Mouse (Mus musculus) forebrain, embryonic 10.5 days (tissue): Measurements from ENCODE around the gene Gm42674. TPM values are rescaled to one million over a fixed set of nuclear protein-coding genes. Genes with fewer than 3 reads are reported as not detected.

Experiments
- DNase-seq: peaks from one replicate; pipeline ENCODE4 v3.0.0-alpha.2; 2017; ENCODE audit warnings: low spot score; ENCODE audit errors: extremely low spot score
- H3K27ac ChIP-seq: fragments of 300-500 bp; sonication (generic); 2 replicates; pipeline ENCODE4 v1.5.1; 2016; ENCODE audit warnings: mild to moderate bottlenecking
- H3K27me3 ChIP-seq: fragments of 300-500 bp; sonication (generic); 2 replicates; pipeline ENCODE4 v1.6.1; 2016; ENCODE audit warnings: mild to moderate bottlenecking; ENCODE audit not compliant: poor library complexity, severe bottlenecking
- H3K36me3 ChIP-seq: fragments of 300-500 bp; sonication (generic); replicated peaks from 2 replicates; pipeline ENCODE4 v1.6.1; 2016; ENCODE audit warnings: mild to moderate bottlenecking, moderate library complexity
- H3K4me1 ChIP-seq: fragments of 300-500 bp; sonication (generic); 2 replicates; pipeline ENCODE4 v1.6.1; 2016
- H3K4me3 ChIP-seq: fragments of 300-500 bp; sonication (generic); 2 replicates; pipeline ENCODE4 v1.5.1; 2016; ENCODE audit warnings: mild to moderate bottlenecking, moderate library complexity
- H3K9me3 ChIP-seq: fragments of 300-500 bp; sonication (generic); 2 replicates; pipeline ENCODE4 v1.6.1; 2016; ENCODE audit warnings: mild to moderate bottlenecking, moderate library complexity
- WGBS: fragments of 180-500 bp; shearing (Covaris S2); methylation state at CpG from one replicate; pipeline ENCODE4 v1.1.7; 2016; 5-methylcytosine and 5-hydroxymethylcytosine counted together
- polyA plus RNA-seq: library from polyadenylated mRNA; unstranded; fragments of >200 nt; fragmentation: Nextera tagmentation; extraction: Ambion mirVana; gene quantifications from 2 replicates; pipeline ENCODE4 v1.2.1, GENCODE M21; 2016

The Gm42674 gene
- not detected in 2 replicates for polyA plus RNA-seq

- Histone ChIP-seq H3K9me3 (no peaks in the 10 kb centered on the region), H3K4me1 (peaks cover 31% of the 10 kb centered on the region), H3K27me3 (no peaks in the 10 kb centered on the region), H3K36me3 (no peaks in the 10 kb centered on the region), H3K27ac (no peak within 1 kb of the TSS), H3K4me3 (no peak within 1 kb of the TSS)
- 85% methylated on average over 11 of the region's 11 CpGs for WGBS
- no peak for DNase-seq
Measured at GRCm38 (mm10) chr3:90601486-90602110, at the start of gene Gm42674. Gene Gm42674 (plus strand): TSS chr3:90601904.

- H3K4me1 ChIP-seq, result peaks cover 13% of the 10 kb centered on the region
- WGBS, result 74% methylated on average over 2 of the region's 2 CpGs
- H3K9me3 ChIP-seq, result no peaks in the 10 kb centered on the region
- DNase-seq, result no peak
- no peak overlapping the region for H3K4me3 ChIP-seq
- no peaks in the 10 kb centered on the region for H3K27me3 ChIP-seq
- H3K27ac ChIP-seq, result no peak overlapping the region
- no peaks in the 10 kb centered on the region for H3K36me3 ChIP-seq
Measured at GRCm38 (mm10) chr3:90552231-90552630, 49.5 kb upstream of the Gm42674 start.

- Histone ChIP-seq H3K36me3 (no peaks in the 10 kb centered on the region), H3K4me1 (peaks cover 4% of the 10 kb centered on the region; the same call in 1 of the 2 replicates), H3K27me3 (no peaks in the 10 kb centered on the region), H3K4me3 (no peak overlapping the region), H3K27ac (no peak overlapping the region), H3K9me3 (no peaks in the 10 kb centered on the region)
- 65% methylated on average over 5 of the region's 5 CpGs for WGBS
- no peak for DNase-seq
Measured at GRCm38 (mm10) chr3:90555954-90556353, 45.8 kb upstream of the Gm42674 start.

GRCm38 (mm10) chr3:90560008-90560628 lies 41.6 kb upstream of the Gm42674 start, which contains the start of gene S100a3:
Gene S100a3 (plus strand): TSS chr3:90560578.
- no peaks in the 10 kb centered on the region for H3K27me3 ChIP-seq
- 87% methylated on average over 6 of the region's 6 CpGs for WGBS
- no peak for DNase-seq

DNA sequence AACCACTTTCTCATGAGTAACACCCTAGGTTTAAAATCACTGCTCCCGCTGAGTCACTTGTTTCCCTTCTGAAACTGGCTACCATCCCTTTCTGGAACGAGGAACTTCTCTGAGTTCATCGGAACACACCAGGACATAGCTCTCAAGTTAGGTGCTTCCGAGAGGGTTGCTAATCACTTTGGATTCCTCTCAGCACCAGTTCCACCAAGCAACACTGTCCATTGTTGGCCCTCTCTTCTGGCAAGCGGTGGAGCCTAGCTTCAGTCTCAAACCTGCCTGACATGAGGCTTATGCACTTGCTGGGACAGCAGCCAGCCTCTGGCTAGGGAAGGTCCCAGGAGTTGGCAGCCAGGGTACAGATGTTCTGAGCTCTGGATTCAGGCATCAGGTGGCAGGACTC lies 27.0 kb upstream of the Gm42674 start:
- Histone ChIP-seq H3K4me3 (no peak overlapping the region), H3K27me3 (no peaks in the 10 kb centered on the region), H3K9me3 (no peaks in the 10 kb centered on the region), H3K4me1 (no peaks in the 10 kb centered on the region), H3K36me3 (no peaks in the 10 kb centered on the region), H3K27ac (no peak overlapping the region)
- 88% methylated on average over 5 of the region's 5 CpGs for WGBS
- DNase-seq, result no peak

More at GRCm38 (mm10) chr3:90560008-90560628, 41.6 kb upstream of the Gm42674 start, which contains the start of gene S100a3:
- H3K4me1 ChIP-seq, result peaks cover 4% of the 10 kb centered on the region; the same call in 1 of the 2 replicates
- H3K9me3 ChIP-seq, result no peaks in the 10 kb centered on the region
- H3K36me3 ChIP-seq, result no peaks in the 10 kb centered on the region
- H3K27ac ChIP-seq, result no peak within 1 kb of the TSS
- no peak within 1 kb of the TSS for H3K4me3 ChIP-seq

- H3K4me3 ChIP-seq, result no peak overlapping the region
- DNase-seq, result no peak
- H3K4me1 ChIP-seq, result no peaks in the 10 kb centered on the region
- 85% methylated on average over 3 of the region's 3 CpGs for WGBS
- H3K36me3 ChIP-seq, result no peaks in the 10 kb centered on the region
- H3K27ac ChIP-seq, result no peak overlapping the region
- H3K9me3 ChIP-seq, result no peaks in the 10 kb centered on the region
- H3K27me3 ChIP-seq, result no peaks in the 10 kb centered on the region
Measured at GRCm38 (mm10) chr3:90575320-90575719, 26.4 kb upstream of the Gm42674 start.

GRCm38 (mm10) chr3:90576351-90577001 lies 25.2 kb upstream of the Gm42674 start:
- H3K27ac ChIP-seq, result no peak overlapping the region
- no peak for DNase-seq
- no peaks in the 10 kb centered on the region for H3K9me3 ChIP-seq
- no peaks in the 10 kb centered on the region for H3K4me1 ChIP-seq
- no peaks in the 10 kb centered on the region for H3K36me3 ChIP-seq
- H3K27me3 ChIP-seq, result no peaks in the 10 kb centered on the region
- H3K4me3 ChIP-seq, result no peak overlapping the region
- 84% methylated on average over 10 of the region's 10 CpGs for WGBS

DNA sequence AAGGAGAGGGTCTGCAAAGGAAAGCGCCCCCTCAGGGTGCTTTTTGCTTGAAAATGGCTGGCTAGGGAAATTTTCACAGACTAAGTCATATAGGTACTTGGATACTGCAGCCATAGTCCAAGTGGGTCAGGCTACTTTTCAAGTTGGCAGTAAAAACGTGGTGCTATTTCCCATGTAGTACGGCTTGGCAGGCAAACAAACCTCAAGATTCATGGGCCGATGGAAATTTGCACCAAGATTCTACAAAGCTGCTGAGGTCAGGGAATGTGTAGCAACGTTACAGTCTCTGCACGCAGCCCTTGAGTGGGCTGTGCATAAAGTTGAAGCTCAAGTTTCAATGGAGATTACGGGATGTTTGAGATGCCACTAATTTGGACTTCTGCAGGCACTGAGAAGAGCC lies 22.3 kb upstream of the Gm42674 start:
- WGBS, result 84% methylated on average over 7 of the region's 7 CpGs
- Histone ChIP-seq H3K9me3 (no peaks in the 10 kb centered on the region), H3K27me3 (no peaks in the 10 kb centered on the region), H3K4me1 (peaks cover 4% of the 10 kb centered on the region), H3K36me3 (no peaks in the 10 kb centered on the region), H3K4me3 (no peak overlapping the region), H3K27ac (no peak overlapping the region)
- no peak for DNase-seq

DNA sequence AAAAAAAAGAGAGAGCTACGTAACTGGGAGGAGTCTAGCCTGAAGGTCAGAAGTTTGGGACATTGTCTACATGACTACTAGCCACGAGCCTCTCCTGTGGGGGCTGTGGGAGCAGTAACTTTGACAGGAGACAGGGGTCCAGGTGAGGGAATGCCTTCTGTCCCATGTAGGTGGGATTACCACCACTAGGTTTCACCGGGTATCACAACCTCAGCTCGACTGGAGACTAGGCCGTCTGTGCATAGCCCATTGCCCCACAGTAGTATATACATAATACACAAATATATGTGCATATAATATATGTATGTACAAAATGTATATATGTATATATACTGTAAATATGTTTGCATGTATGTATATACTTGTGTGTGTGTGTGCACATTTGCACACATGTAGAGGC lies 20.6 kb upstream of the Gm42674 start:
- WGBS, result 91% methylated on average over 5 of the region's 5 CpGs

DNA sequence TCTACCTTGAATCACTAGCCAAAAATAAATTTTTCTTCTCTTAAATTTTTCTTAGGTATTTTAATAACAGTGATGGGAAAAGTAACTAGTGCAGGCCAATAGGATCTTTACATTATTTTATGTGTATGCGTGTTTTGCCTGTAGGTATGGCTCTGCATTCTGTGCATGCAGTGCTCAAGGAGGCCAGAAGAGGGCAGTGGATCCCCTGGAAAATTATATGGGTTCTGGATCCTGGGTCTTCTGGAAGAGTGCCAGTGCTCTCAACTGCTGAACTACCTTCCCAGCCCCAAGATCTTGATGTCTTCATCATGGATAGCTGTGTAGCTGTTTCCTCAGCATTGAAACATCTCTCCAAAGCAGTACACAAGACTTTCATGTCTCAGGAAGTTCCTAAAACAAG lies 19.5 kb upstream of the Gm42674 start:
- peaks cover 4% of the 10 kb centered on the region for H3K4me1 ChIP-seq
- DNase-seq, result no peak
- no peaks in the 10 kb centered on the region for H3K36me3 ChIP-seq
- no peaks in the 10 kb centered on the region for H3K27me3 ChIP-seq
- no peak overlapping the region for H3K27ac ChIP-seq
- H3K9me3 ChIP-seq, result no peaks in the 10 kb centered on the region
- 87% methylated on average over 1 of the region's 1 CpGs for WGBS
- H3K4me3 ChIP-seq, result no peak overlapping the region

More for the DNA sequence above, 20.6 kb upstream of the Gm42674 start:
- peaks cover 4% of the 10 kb centered on the region for H3K4me1 ChIP-seq
- no peak overlapping the region for H3K27ac ChIP-seq
- no peak overlapping the region for H3K4me3 ChIP-seq
- no peaks in the 10 kb centered on the region for H3K9me3 ChIP-seq
- no peaks in the 10 kb centered on the region for H3K36me3 ChIP-seq
- H3K27me3 ChIP-seq, result no peaks in the 10 kb centered on the region
- DNase-seq, result no peak

- no peak overlapping the region for H3K4me3 ChIP-seq
- H3K4me1 ChIP-seq, result peaks cover 4% of the 10 kb centered on the region
- H3K27me3 ChIP-seq, result no peaks in the 10 kb centered on the region
- H3K27ac ChIP-seq, result no peak overlapping the region
- 89% methylated on average over 4 of the region's 4 CpGs for WGBS
- no peak for DNase-seq
- no peaks in the 10 kb centered on the region for H3K9me3 ChIP-seq
- H3K36me3 ChIP-seq, result no peaks in the 10 kb centered on the region
Measured at GRCm38 (mm10) chr3:90582556-90582955, 19.1 kb upstream of the Gm42674 start.

DNA sequence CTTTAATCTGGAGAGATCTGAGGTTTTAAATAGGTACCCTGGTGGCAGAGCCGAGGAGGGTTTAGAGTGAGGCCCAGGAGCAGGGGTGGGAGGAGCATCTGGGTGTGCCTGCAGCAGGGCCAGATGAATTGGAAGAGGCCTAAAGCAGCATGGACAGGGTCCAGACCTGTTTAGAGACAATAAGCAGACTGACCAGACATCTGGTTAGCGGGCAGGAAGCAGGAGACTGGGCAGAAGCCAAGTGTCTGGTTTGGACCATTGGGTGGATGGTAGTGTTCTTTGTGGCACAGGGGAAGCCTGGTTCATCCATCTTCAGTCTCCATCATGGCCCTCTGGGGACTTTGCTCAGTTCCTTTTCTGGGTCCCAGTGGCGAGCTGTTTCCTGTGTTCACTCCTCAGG lies 17.8 kb upstream of the Gm42674 start:
- H3K27ac ChIP-seq, result no peak overlapping the region
- WGBS, result 60% methylated on average over 3 of the region's 3 CpGs

DNA sequence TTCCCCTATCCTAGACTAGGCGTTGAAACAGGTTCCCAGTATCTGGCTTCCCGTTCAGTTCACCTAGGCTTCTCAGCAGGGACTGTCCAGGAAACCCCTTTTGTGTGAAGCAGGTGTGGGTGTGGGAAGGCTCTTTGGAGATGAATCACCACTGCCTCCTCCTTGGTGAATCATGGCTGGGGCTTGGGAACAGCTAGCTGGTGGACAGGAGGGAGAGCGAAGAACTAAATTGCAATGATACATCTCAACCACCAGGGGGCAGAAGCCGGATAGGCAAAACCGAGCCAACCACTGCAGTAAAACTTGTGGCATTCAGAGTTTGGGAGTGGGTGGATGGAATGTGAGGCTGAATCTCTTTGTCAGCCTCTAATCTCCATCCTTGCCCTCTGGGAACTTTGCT lies 16.1 kb upstream of the Gm42674 start:
- 33% methylated on average over 5 of the region's 5 CpGs for WGBS

More for the DNA sequence above, 17.8 kb upstream of the Gm42674 start:
- H3K36me3 ChIP-seq, result no peaks in the 10 kb centered on the region
- H3K4me3 ChIP-seq, result no peak overlapping the region
- H3K9me3 ChIP-seq, result no peaks in the 10 kb centered on the region
- no peak for DNase-seq
- H3K27me3 ChIP-seq, result no peaks in the 10 kb centered on the region
- H3K4me1 ChIP-seq, result peaks cover 4% of the 10 kb centered on the region

More for the DNA sequence above, 16.1 kb upstream of the Gm42674 start:
- Histone ChIP-seq H3K4me3 (no peak overlapping the region), H3K4me1 (peaks cover 11% of the 10 kb centered on the region), H3K27me3 (no peaks in the 10 kb centered on the region), H3K36me3 (no peaks in the 10 kb centered on the region), H3K27ac (no peak overlapping the region), H3K9me3 (no peaks in the 10 kb centered on the region)
- peak; percentile 66 for DNase-seq
